Mouse (Mus musculus): ENCODE measurements at regions not wholly inside any gene's neighbourhood (a gene's known extent, or its start where the extent isn't known, plus 50 kb on each side); places are given as distances from the start of the nearest gene placed in this dataset.

- no peaks in the 10 kb centered on the region for H3K27me3 ChIP-seq
- no peaks in the 10 kb centered on the region for H3K4me1 ChIP-seq
- H3K4me2 ChIP-seq (replicated peaks), result no peak overlapping the region
- no peak overlapping the region for H3K4me3 ChIP-seq
- H3K9ac ChIP-seq (replicated peaks), result no peak overlapping the region
- no peaks in the 10 kb centered on the region for H3K9me3 ChIP-seq
- H3K36me3 ChIP-seq, result no peaks in the 10 kb centered on the region
- 57% methylated on average over 2 of the region's 2 CpGs for WGBS
- no peak for ATAC-seq (ENCODE audit: low FRiP score, low read depth)
- H3K27ac ChIP-seq (replicated peaks), result no peak overlapping the region
Observed at GRCm38 (mm10) chr12:65501459-65501858, 276.1 kb downstream of the Wdr20rt start.

- H3K27ac ChIP-seq (replicated peaks), result no peak overlapping the region
- no peaks in the 10 kb centered on the region for H3K9me3 ChIP-seq
- no peak for ATAC-seq (ENCODE audit: low FRiP score, low read depth)
- H3K4me3 ChIP-seq, result no peak overlapping the region
- H3K4me1 ChIP-seq, result no peaks in the 10 kb centered on the region
- WGBS, result 75% methylated on average over 1 of the region's 1 CpGs
- H3K36me3 ChIP-seq, result no peaks in the 10 kb centered on the region
- no peak overlapping the region for H3K9ac ChIP-seq (replicated peaks)
- H3K27me3 ChIP-seq, result no peaks in the 10 kb centered on the region
- no peak overlapping the region for H3K4me2 ChIP-seq (replicated peaks)
Observed at GRCm38 (mm10) chr12:65502045-65502444, 276.7 kb downstream of the Wdr20rt start.

GRCm38 (mm10) chr12:65513070-65513469 lies 287.8 kb downstream of the Wdr20rt start:
- Histone ChIP-seq H3K27ac (replicated peaks) (no peak overlapping the region), H3K27me3 (no peaks in the 10 kb centered on the region), H3K4me3 (no peak overlapping the region), H3K4me2 (replicated peaks) (no peak overlapping the region), H3K36me3 (no peaks in the 10 kb centered on the region), H3K4me1 (0 out of 2 replicates have a peak, but pooled peaks cover 5% of the 10 kb centered on the region), H3K9me3 (0 out of 2 replicates have a peak, but pooled peaks cover 4% of the 10 kb centered on the region), H3K9ac (replicated peaks) (no peak overlapping the region)
- WGBS, result 23% methylated on average over 1 of the region's 1 CpGs
- ATAC-seq (ENCODE audit: low FRiP score, low read depth), result 0 out of 2 replicates have a peak, but pooled peaks have one; percentile 23

GRCm38 (mm10) chr12:65534142-65534690 lies 308.9 kb downstream of the Wdr20rt start:
- Histone ChIP-seq H3K4me1 (no peaks in the 10 kb centered on the region), H3K4me2 (replicated peaks) (no peak overlapping the region), H3K9ac (replicated peaks) (no peak overlapping the region), H3K4me3 (no peak overlapping the region), H3K9me3 (no peaks in the 10 kb centered on the region), H3K27ac (replicated peaks) (no peak overlapping the region), H3K36me3 (no peaks in the 10 kb centered on the region), H3K27me3 (no peaks in the 10 kb centered on the region)
- 72% methylated on average over 3 of the region's 3 CpGs for WGBS
- ATAC-seq (ENCODE audit: low FRiP score, low read depth), result no peak

GRCm38 (mm10) chr12:65548301-65548700 lies 323.0 kb downstream of the Wdr20rt start:
- no peaks in the 10 kb centered on the region for H3K9me3 ChIP-seq
- H3K9ac ChIP-seq (replicated peaks), result no peak overlapping the region
- H3K27ac ChIP-seq (replicated peaks), result no peak overlapping the region
- H3K4me1 ChIP-seq, result no peaks in the 10 kb centered on the region
- H3K4me3 ChIP-seq, result no peak overlapping the region
- ATAC-seq (ENCODE audit: low FRiP score, low read depth), result no peak
- 84% methylated on average over 4 of the region's 4 CpGs for WGBS
- no peaks in the 10 kb centered on the region for H3K27me3 ChIP-seq
- no peaks in the 10 kb centered on the region for H3K36me3 ChIP-seq
- H3K4me2 ChIP-seq (replicated peaks), result no peak overlapping the region

GRCm38 (mm10) chr12:65552230-65552629 lies 326.9 kb downstream of the Wdr20rt start:
- H3K9me3 ChIP-seq, result no peaks in the 10 kb centered on the region
- no peaks in the 10 kb centered on the region for H3K36me3 ChIP-seq
- peak; percentile 80 for ATAC-seq (ENCODE audit: low FRiP score, low read depth)
- H3K27ac ChIP-seq (replicated peaks), result no peak overlapping the region
- H3K27me3 ChIP-seq, result no peaks in the 10 kb centered on the region
- H3K4me2 ChIP-seq (replicated peaks), result no peak overlapping the region
- 64% methylated on average over 3 of the region's 3 CpGs for WGBS
- H3K9ac ChIP-seq (replicated peaks), result no peak overlapping the region
- H3K4me3 ChIP-seq, result no peak overlapping the region
- H3K4me1 ChIP-seq, result no peaks in the 10 kb centered on the region

GRCm38 (mm10) chr12:65559036-65559435 lies 333.7 kb downstream of the Wdr20rt start:
- ATAC-seq (ENCODE audit: low FRiP score, low read depth), result no peak
- Histone ChIP-seq H3K4me2 (replicated peaks) (no peak overlapping the region), H3K9me3 (no peaks in the 10 kb centered on the region), H3K4me3 (no peak overlapping the region), H3K4me1 (no peaks in the 10 kb centered on the region), H3K27me3 (no peaks in the 10 kb centered on the region), H3K27ac (replicated peaks) (no peak overlapping the region), H3K9ac (replicated peaks) (no peak overlapping the region), H3K36me3 (no peaks in the 10 kb centered on the region)
- WGBS, result 86% methylated on average over 6 of the region's 6 CpGs

- WGBS, result 79% methylated on average over 3 of the region's 3 CpGs
Observed at GRCm38 (mm10) chr12:65559809-65560208, 334.5 kb downstream of the Wdr20rt start.

GRCm38 (mm10) chr12:65571633-65572032 lies 346.3 kb downstream of the Wdr20rt start:
- Histone ChIP-seq H3K4me1 (no peaks in the 10 kb centered on the region), H3K9ac (replicated peaks) (no peak overlapping the region), H3K27ac (replicated peaks) (no peak overlapping the region), H3K4me2 (replicated peaks) (no peak overlapping the region), H3K27me3 (no peaks in the 10 kb centered on the region), H3K9me3 (no peaks in the 10 kb centered on the region), H3K4me3 (no peak overlapping the region), H3K36me3 (no peaks in the 10 kb centered on the region)
- no peak for ATAC-seq (ENCODE audit: low FRiP score, low read depth)
- 94% methylated on average over 1 of the region's 1 CpGs for WGBS

More at GRCm38 (mm10) chr12:65559809-65560208, 334.5 kb downstream of the Wdr20rt start:
- Histone ChIP-seq H3K4me3 (no peak overlapping the region), H3K27ac (replicated peaks) (no peak overlapping the region), H3K9ac (replicated peaks) (no peak overlapping the region), H3K27me3 (no peaks in the 10 kb centered on the region), H3K4me2 (replicated peaks) (no peak overlapping the region), H3K4me1 (no peaks in the 10 kb centered on the region), H3K36me3 (no peaks in the 10 kb centered on the region), H3K9me3 (no peaks in the 10 kb centered on the region)
- no peak for ATAC-seq (ENCODE audit: low FRiP score, low read depth)

- H3K27me3 ChIP-seq, result no peaks in the 10 kb centered on the region
- no peaks in the 10 kb centered on the region for H3K9me3 ChIP-seq
- no peaks in the 10 kb centered on the region for H3K36me3 ChIP-seq
- ATAC-seq (ENCODE audit: low FRiP score, low read depth), result no peak
- H3K4me2 ChIP-seq (replicated peaks), result no peak overlapping the region
- H3K9ac ChIP-seq (replicated peaks), result no peak overlapping the region
- H3K4me1 ChIP-seq, result no peaks in the 10 kb centered on the region
- no peak overlapping the region for H3K27ac ChIP-seq (replicated peaks)
- no peak overlapping the region for H3K4me3 ChIP-seq
- 26% methylated on average over 1 of the region's 1 CpGs for WGBS
Observed at GRCm38 (mm10) chr12:65593559-65593958, 368.2 kb downstream of the Wdr20rt start.

GRCm38 (mm10) chr12:65594075-65594474 lies 368.8 kb downstream of the Wdr20rt start:
- Histone ChIP-seq H3K36me3 (no peaks in the 10 kb centered on the region), H3K4me1 (no peaks in the 10 kb centered on the region), H3K4me3 (no peak overlapping the region), H3K9ac (replicated peaks) (no peak overlapping the region), H3K27me3 (no peaks in the 10 kb centered on the region), H3K4me2 (replicated peaks) (no peak overlapping the region), H3K9me3 (no peaks in the 10 kb centered on the region), H3K27ac (replicated peaks) (no peak overlapping the region)
- WGBS, result 85% methylated on average over 3 of the region's 3 CpGs
- ATAC-seq (ENCODE audit: low FRiP score, low read depth), result no peak

- H3K9me3 ChIP-seq, result 0 out of 2 replicates have a peak, but pooled peaks cover 3% of the 10 kb centered on the region
- no peak overlapping the region for H3K4me2 ChIP-seq (replicated peaks)
- 88% methylated on average over 1 of the region's 1 CpGs for WGBS
- no peak overlapping the region for H3K27ac ChIP-seq (replicated peaks)
- no peak for ATAC-seq (ENCODE audit: low FRiP score, low read depth)
- H3K27me3 ChIP-seq, result no peaks in the 10 kb centered on the region
- H3K4me1 ChIP-seq, result no peaks in the 10 kb centered on the region
- H3K36me3 ChIP-seq, result no peaks in the 10 kb centered on the region
- H3K4me3 ChIP-seq, result no peak overlapping the region
- no peak overlapping the region for H3K9ac ChIP-seq (replicated peaks)
Observed at GRCm38 (mm10) chr12:65644232-65644631, 418.9 kb downstream of the Wdr20rt start.

- no peak overlapping the region for H3K9ac ChIP-seq (replicated peaks)
- WGBS, result 93% methylated on average over 1 of the region's 1 CpGs
- H3K9me3 ChIP-seq, result no peaks in the 10 kb centered on the region
- H3K4me1 ChIP-seq, result no peaks in the 10 kb centered on the region
- no peak for ATAC-seq (ENCODE audit: low FRiP score, low read depth)
- no peak overlapping the region for H3K27ac ChIP-seq (replicated peaks)
- no peak overlapping the region for H3K4me2 ChIP-seq (replicated peaks)
- H3K4me3 ChIP-seq, result no peak overlapping the region
- H3K27me3 ChIP-seq, result no peaks in the 10 kb centered on the region
- no peaks in the 10 kb centered on the region for H3K36me3 ChIP-seq
Observed at GRCm38 (mm10) chr12:65656772-65657171, 431.5 kb downstream of the Wdr20rt start.
